Mouse (Mus musculus) embryonic fibroblast, embryonic 13.5 days (primary cell): ENCODE measurements at regions not wholly inside any gene's neighbourhood (a gene's known extent, or its start where the extent isn't known, plus 50 kb on each side); places are given as distances from the start of the nearest gene placed in this dataset.

Experiments
- CTCF ChIP-seq: IDR thresholded peaks from 2 replicates; pipeline ENCODE4 v1.5.1; 2011; ENCODE audit warnings: mild to moderate bottlenecking, control low read depth, low read length, moderate library complexity, borderline replicate concordance; ENCODE audit not compliant: insufficient read depth
- POLR2A ChIP-seq: IDR thresholded peaks from 2 replicates; pipeline ENCODE4 v1.6.1; 2011; ENCODE audit warnings: low read depth, mild to moderate bottlenecking, control low read depth, low read length, moderate library complexity

DNA sequence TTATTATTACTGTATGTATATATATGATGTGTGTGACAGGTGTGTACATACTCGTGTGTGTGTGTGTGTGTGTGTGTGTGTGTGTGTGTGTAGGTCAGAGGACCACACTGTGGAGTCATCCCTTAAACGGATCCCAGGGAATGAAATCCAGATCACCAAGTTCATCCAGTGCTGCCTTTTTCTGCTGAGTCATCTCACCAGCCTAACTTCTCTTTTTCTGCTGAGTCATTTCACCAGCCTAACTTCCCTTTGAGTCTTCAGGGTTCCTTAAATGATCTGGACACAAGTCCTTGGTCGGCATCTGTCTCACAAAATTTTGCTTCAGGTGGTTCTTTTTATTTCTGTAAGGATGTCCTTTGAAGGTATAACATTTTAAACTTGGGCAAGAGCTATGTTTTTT is 302.2 kb downstream of the 1810013L24Rik start:
- TF ChIP-seq CTCF: no peak
- no peak for TF ChIP-seq POLR2A
